Mouse (Mus musculus): ENCODE results near the gene Ercc2. TPM values are rescaled to one million over a fixed set of nuclear protein-coding genes. Genes with fewer than 3 reads are reported as not detected.
A peak's percentile ranks its signal among the peaks of the same experiment; 100 is the strongest.

Gene Ercc2
- total RNA-seq, 2 experiments from 2014 or later, result 36.4 to 36.5 TPM

- DNase-seq (ENCODE audit: low spot score in 2 of 2), result peak in 1 of 2 experiments; percentile 48
- peak; percentile 90 for TF ChIP-seq CTCF (conservative IDR thresholded peaks at IDR 0.05)
- H3K4me3 ChIP-seq, result no peak overlapping the region
- no peak overlapping the region for H3K27ac ChIP-seq
These were observed 17.9 kb upstream of the Ercc2 start for GRCm38 (mm10) chr7:19363881-19364280.

- Histone ChIP-seq H3K4me3 (no peak overlapping the region), H3K27ac (no peak overlapping the region)
- no peak for DNase-seq (ENCODE audit: low spot score in 2 of 2)
- no peak for TF ChIP-seq CTCF (conservative IDR thresholded peaks at IDR 0.05)
These were observed 16.4 kb upstream of the Ercc2 start for GRCm38 (mm10) chr7:19365376-19365775.

GRCm38 (mm10) chr7:19368380-19368779, 13.4 kb upstream of the Ercc2 start:
- Histone ChIP-seq H3K4me3 (no peak overlapping the region), H3K27ac (no peak overlapping the region)
- TF ChIP-seq CTCF (conservative IDR thresholded peaks at IDR 0.05), result no peak
- no peak for DNase-seq (ENCODE audit: low spot score in 2 of 2)

GRCm38 (mm10) chr7:19369823-19370425, 11.9 kb upstream of the Ercc2 start:
- peak overlapping the region; percentile 65 for H3K4me3 ChIP-seq
- peak overlapping the region; percentile 88 for H3K27ac ChIP-seq
- DNase-seq (ENCODE audit: low spot score in 2 of 2), result peak in 1 of 2 experiments; percentile 79
- peak; percentile 98 for TF ChIP-seq CTCF (conservative IDR thresholded peaks at IDR 0.05)

- no peak for TF ChIP-seq CTCF (conservative IDR thresholded peaks at IDR 0.05)
- Histone ChIP-seq H3K4me3 (no peak overlapping the region), H3K27ac (no peak overlapping the region)
- no peak for DNase-seq (ENCODE audit: low spot score in 2 of 2)
These were observed 8.4 kb upstream of the Ercc2 start for GRCm38 (mm10) chr7:19373367-19373766.

GRCm38 (mm10) chr7:19375368-19375767, 6.4 kb upstream of the Ercc2 start:
- no peak for TF ChIP-seq CTCF (conservative IDR thresholded peaks at IDR 0.05)
- no peak for DNase-seq (ENCODE audit: low spot score in 2 of 2)
- no peak overlapping the region for H3K4me3 ChIP-seq
- no peak overlapping the region for H3K27ac ChIP-seq

GRCm38 (mm10) chr7:19376019-19376418, 5.8 kb upstream of the Ercc2 start:
- DNase-seq (ENCODE audit: low spot score in 2 of 2), result no peak
- H3K27ac ChIP-seq, result no peak overlapping the region

GRCm38 (mm10) chr7:19378049-19378448, 3.8 kb upstream of the Ercc2 start:
- DNase-seq (ENCODE audit: low spot score in 2 of 2), result no peak
- no peak overlapping the region for H3K27ac ChIP-seq
- TF ChIP-seq CTCF (conservative IDR thresholded peaks at IDR 0.05), result no peak
- H3K4me3 ChIP-seq, result no peak overlapping the region

More at GRCm38 (mm10) chr7:19376019-19376418, 5.8 kb upstream of the Ercc2 start:
- H3K4me3 ChIP-seq, result no peak overlapping the region
- no peak for TF ChIP-seq CTCF (conservative IDR thresholded peaks at IDR 0.05)

GRCm38 (mm10) chr7:19382166-19382541, 344 bp downstream of the Ercc2 start:
- peak overlapping the region; percentile 96 for H3K4me3 ChIP-seq
- TF ChIP-seq CTCF (conservative IDR thresholded peaks at IDR 0.05), result peak; percentile 44
- H3K27ac ChIP-seq, result peak overlapping the region; percentile 69
- DNase-seq (ENCODE audit: low spot score in 2 of 2), result no peak

GRCm38 (mm10) chr7:19383708-19384107, 1.9 kb downstream of the Ercc2 start:
- Histone ChIP-seq H3K27ac (no peak overlapping the region), H3K4me3 (no peak overlapping the region)
- TF ChIP-seq CTCF (conservative IDR thresholded peaks at IDR 0.05), result no peak
- DNase-seq (ENCODE audit: low spot score in 2 of 2), result no peak

- Histone ChIP-seq H3K27ac (peak overlapping the region; percentile 83), H3K4me3 (no peak overlapping the region)
- no peak for TF ChIP-seq CTCF (conservative IDR thresholded peaks at IDR 0.05)
- DNase-seq (ENCODE audit: low spot score in 2 of 2), result no peak
These were observed 7.0 kb downstream of the Ercc2 start for GRCm38 (mm10) chr7:19388699-19389413.

GRCm38 (mm10) chr7:19394484-19394883, 12.7 kb downstream of the Ercc2 start:
- H3K4me3 ChIP-seq, result no peak overlapping the region
- TF ChIP-seq CTCF (conservative IDR thresholded peaks at IDR 0.05), result no peak
- no peak overlapping the region for H3K27ac ChIP-seq
- DNase-seq (ENCODE audit: low spot score in 2 of 2), result no peak

GRCm38 (mm10) chr7:19399496-19400280, 17.9 kb downstream of the Ercc2 start:
- no peak overlapping the region for H3K27ac ChIP-seq
- DNase-seq (ENCODE audit: low spot score in 2 of 2), result no peak
- peak overlapping the region; percentile 23; the same call in 1 of the 2 replicates for H3K4me3 ChIP-seq
- no peak for TF ChIP-seq CTCF (conservative IDR thresholded peaks at IDR 0.05)
